Mouse (Mus musculus) cerebellum, adult 2 months (tissue): ENCODE measurements at regions not wholly inside any gene's neighbourhood (a gene's known extent, or its start where the extent isn't known, plus 50 kb on each side); places are given as distances from the start of the nearest gene placed in this dataset.

ENCODE experiments used
- CTCF ChIP-seq: fragments of 200-500 bp; IDR thresholded peaks from 2 replicates; pipeline ENCODE4 v1.5.1; 2011; ENCODE audit warnings: low read depth, mild to moderate bottlenecking, control low read depth, low read length, moderate library complexity, borderline replicate concordance; ENCODE audit not compliant: insufficient read depth
- POLR2A ChIP-seq: fragments of 200-500 bp; IDR thresholded peaks from 2 replicates; pipeline ENCODE4 v1.6.1; 2011; ENCODE audit warnings: low read length, control low read depth, borderline replicate concordance; ENCODE audit not compliant: insufficient read depth

DNA sequence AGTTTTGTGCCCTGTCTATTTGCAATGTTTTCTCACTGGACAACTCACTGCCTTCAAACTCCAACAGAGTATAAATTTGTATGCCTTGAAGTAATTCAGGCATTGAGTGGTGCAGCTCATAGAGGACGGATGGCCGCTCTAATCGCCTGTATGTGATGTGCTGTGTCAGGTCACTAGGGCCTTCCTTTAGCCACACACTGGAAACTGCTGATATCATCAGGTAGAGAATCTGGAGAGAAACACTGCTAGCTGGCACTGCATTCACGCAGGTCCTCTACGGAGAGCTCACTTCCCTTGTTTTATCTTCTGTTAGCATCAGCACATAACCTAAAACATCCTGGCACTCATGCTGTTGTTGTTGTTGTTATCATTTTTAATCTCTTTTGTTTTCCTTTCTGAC is 144.0 kb upstream of the Gm34302 start:
- TF ChIP-seq CTCF (no peak), POLR2A (no peak)
